Mouse (Mus musculus) liver, adult 2 months (tissue): ENCODE measurements around the gene Gm45753.

ENCODE experiments used
- CTCF ChIP-seq: fragments of 200-500 bp; IDR thresholded peaks from 2 replicates; pipeline ENCODE4 v1.5.1; 2011; ENCODE audit warnings: low read depth, low read length, control low read depth
- POLR2A ChIP-seq: fragments of 200-500 bp; IDR thresholded peaks from 2 replicates; pipeline ENCODE4 v1.6.1; 2011; ENCODE audit warnings: low read length, control low read depth; ENCODE audit not compliant: insufficient read depth; ENCODE audit errors: extremely low read depth

- no peak for TF ChIP-seq CTCF
- no peak for TF ChIP-seq POLR2A
These were observed 73.0 kb downstream of the Gm45753 start for GRCm38 (mm10) chr8:45235228-45235627.
